Mouse (Mus musculus) T-helper 17 cell (primary cell): ENCODE results near the gene Hdc.

Source experiments
- in situ Hi-C, 2 experiments: fragments of 300-600 bp; cut with MboI, MseI; formaldehyde crosslinking; loops; 1 replicate in 1 of 2; 2 replicates in 1 of 2; pipeline ENCODE4 v1.15.1; 2025; ENCODE audit warnings: high pct_unique_total_duplicates in 2 of 2

Hdc gene

DNA sequence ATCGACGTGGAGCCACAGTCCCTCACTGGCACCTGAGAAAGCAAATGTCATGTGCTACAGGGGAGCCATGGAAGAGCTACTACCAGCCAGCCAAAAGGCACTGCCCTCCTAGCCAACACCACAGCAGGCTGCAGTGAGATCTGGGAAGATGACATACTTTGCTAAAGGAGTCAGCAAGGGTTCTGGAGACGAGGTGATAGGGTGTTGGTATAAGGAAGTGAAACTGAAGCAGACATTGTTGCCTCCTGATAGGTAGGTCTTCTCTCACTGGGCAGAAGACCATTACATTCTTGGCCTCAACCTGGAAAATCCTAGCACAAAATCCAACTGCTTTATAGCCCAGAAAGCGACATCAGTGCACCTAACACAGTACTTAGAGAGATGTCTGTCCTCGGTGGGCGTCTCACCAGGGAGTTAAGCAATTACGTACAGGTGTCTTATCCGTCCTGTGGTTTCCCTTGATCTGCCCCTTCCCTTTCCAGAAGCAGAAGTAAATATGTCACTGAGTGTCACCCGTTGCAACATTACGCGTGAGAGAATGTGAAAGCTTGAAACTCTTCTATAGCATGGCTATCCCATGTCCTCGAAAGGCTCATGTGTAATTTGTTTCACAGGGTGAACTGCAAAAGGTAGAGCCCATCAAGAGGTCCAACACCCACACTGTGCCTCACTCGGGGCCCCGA lies 17.0 kb downstream of the Hdc start:
- in situ Hi-C loops = no loop called here

DNA sequence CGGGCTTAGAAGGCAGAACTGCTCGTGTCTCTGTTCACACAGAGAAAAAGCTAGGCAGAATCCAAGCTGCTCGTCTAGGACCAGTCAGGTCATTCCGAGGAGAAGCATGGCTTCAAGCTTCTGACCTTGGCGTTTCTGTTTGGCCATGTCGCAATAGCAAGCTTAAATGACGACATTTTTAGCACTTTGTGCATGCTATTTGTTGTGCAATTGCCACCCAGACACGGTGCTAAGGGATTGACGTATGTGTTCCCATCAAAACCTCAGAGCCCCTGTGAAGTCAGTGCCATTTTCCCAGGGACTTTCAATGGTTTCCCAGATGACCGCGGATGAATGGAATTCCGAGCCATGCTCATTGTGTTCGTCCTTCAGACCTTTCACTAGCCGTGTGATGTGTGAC lies 18.6 kb downstream of the Hdc start:
- in situ Hi-C loops = no loop called here

DNA sequence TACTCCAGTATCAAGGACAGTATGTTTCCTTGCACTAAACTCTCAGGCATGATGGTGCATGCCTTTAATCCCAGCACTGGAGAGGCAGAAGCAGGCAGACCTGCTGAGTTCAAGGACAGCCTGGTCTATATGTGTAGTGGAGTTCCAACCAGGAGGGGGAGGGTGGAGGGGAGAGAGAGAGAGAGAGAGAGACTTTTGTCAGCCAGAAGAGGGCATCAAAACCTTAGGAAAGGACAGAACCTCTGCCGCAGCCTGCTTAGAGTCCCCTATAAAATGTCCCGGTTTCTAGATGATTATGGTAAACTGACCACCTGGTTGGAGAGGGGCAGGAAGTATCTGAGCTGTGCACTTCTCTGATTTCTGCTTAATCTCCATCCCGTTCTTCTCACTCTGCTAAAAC lies 20.1 kb downstream of the Hdc start:
- in situ Hi-C loops = loop anchor here (5.0 to 10.0 kb wide), 2 partner anchors 63 to 406 kb away; partner anchors contain the start of gene Ap4e1 (in 1 of the 2)

DNA sequence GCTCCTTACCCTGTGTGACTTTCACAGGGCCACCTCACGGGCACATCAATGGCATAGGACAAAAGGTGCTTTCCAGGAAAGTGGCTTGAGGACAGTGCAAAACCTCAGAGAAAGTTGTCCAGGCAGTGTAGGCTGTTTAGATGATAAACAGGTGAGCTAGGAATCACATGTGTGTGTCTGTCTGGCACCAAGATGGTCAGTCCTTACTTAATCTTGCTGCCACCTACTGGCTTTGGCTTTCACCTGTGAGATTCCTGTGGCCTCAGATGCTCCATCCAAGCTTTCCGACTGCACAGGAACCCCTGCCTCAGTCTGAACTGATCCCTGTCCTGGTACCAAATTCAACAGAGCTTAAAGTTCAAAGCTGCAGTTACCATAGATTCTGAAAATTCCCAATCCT lies 20.7 kb downstream of the Hdc start:
- in situ Hi-C loops = loop anchor here (5.0 to 10.0 kb wide), 2 partner anchors 64 to 406 kb away; partner anchors contain the start of gene Ap4e1 (in 1 of the 2)

DNA sequence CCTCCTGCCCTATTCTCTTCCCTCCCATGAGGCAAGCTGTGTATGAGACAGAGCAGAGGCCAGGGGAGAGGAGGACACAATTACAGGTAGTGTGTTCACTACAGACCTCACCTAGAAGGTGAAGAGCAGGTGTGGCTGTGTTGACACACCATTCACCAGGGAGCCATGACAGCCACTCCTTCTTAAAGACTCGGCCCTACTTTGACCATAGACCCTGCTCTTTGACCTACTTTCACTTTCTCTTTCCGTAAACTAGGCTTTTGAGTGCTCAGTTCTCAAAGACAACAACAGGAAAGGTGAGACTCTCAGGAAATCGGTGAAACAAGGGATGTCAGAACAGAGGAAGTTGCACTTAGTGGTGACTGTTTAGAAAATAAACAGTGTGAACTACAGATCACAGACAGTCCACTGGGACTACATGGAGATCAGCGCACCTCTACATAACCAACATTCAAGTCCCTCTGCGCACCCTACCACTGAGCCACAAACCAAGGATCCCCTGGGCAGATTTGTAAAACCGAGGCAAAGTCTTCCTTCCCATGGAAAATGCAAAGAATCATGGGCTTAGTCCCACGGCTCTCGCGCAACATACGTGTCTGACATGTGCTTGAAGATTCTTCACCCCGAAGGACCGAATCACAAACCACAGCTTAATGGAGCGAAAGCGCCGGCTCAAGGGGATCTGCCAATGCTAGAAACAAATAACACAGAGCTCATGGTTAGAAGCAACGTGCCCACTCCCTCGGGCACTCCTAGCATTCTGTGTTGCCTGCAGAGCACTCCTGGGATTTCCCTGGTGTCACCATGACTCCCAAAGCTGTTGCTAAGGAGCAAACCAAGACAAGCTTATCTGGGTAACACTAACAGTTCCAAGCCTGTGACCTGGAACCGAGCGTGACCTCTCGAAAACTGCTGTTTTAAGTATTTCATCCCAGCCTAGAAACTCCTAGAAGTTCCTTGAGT lies 21.5 kb downstream of the Hdc start:
- in situ Hi-C loops = loop anchor here (5.0 to 10.0 kb wide), 2 partner anchors 65 to 407 kb away; partner anchors contain the start of gene Ap4e1 (in 1 of the 2)

DNA sequence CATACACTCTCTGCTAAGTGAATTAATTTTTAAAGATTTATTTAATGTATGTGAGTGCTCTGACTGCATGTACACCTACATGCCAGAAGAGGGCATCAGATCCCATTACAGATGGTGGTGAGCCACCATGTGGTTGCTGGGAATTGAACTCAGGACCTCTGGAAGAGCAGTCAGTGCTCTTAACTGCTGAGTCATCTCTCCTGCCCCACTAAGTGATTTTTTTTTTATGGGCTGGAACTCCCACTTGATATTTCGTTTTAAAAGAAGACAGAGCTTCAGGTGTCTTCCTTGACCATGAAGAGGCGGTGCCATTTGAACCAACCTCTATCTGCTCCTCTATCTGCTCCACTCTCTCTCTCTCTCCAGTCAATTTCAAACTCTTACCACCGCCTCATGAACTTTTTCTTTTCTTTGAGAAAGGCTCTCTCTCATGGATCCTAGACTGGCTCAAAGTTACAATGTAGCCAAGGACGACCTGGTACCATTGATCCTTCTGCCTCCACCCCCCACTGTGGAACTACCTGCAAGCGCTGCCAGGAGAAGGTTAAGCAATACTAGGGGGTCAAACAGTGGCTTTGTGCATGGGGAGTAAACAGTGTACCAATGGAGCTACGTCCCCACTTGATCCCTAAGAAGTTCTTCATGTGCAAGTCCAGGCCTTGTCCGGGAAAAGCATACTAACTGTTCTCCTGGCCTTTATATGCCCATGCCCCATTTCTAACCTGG lies 22.6 kb downstream of the Hdc start:
- in situ Hi-C loops = loop anchor here (5.0 to 10.0 kb wide), 2 partner anchors 66 to 408 kb away; partner anchors contain the start of gene Ap4e1 (in 1 of the 2)

DNA sequence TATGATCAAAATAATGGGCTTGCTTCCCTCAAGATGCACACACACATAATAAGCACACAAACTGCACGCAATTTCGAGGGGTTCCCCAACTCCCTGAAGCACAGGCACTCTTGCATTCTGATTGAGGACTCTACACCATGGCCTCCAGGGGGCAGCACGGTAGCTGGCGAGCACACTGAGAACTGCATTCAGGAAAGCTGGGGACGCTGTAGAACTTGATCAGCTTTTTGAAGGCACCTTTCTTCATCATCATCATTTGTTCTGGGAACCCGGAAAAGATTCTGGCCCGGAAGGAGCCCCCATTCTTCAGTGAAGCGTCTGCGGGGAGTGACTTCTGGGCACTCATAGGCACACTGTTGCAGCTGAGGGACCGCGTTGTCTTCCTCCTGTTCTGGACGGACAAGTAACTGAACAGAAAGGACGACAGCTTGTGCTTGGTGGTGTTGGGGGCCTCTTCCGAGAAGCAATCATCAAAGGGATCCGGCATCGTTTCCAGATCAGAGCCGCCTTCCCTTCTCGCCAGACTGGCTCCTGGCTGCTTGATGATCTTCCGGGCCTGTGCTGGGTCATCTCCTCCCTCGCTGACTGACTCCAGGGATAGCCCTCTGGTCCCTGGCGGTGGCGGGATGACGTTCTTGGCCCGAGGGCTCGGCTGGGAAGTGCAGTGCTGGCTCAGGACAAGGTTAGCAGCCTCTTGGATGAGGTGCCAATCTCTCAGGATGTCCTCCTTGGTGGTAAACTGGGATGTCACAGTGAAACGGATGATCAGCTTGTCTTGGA lies 25.1 kb downstream of the Hdc start:
- in situ Hi-C loops = loop anchor here (5.0 to 10.0 kb wide), 2 partner anchors 411 to 413 kb away; partner anchors contain the start of gene Ap4e1 (in 2 of the 2)

DNA sequence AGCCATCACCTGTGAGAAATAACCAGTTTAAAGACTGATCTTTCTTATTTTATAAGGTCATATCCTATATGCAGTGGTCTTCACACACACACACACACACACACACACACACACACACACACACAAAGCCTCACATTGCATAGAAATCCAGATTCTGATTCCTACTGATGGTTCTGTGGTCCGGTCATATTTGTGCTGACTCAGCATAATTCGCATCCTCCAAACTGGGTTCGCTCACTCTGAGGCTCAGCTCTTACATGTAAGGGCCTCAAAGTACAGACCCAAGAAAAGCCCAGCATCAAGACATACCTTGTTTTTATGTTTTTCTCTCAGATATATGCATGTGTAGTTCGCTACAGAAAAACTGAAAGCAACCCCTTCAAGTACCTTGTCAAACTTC lies 27.8 kb downstream of the Hdc start:
- in situ Hi-C loops = loop anchor here (5.0 to 10.0 kb wide), 2 partner anchors 413 to 416 kb away; partner anchors contain the start of gene Ap4e1 (in 2 of the 2)

DNA sequence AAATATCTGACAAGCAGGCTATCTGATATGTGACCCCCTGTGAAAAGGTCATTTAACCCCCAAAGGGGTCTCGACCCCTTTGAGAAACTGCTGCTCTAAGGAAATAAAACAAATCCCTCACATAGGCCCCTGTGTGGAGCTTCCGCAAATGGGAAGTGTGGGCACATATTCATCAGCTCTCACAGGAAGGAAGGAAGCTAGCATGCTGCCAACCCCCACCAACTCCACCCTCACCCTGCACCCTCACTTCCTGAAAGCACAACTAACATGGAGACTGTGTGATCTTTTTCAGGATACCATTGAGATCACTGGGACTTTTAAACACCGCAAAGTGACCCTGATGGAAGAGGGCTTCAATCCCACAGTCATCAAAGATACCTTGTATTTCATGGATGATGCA lies 31.6 kb downstream of the Hdc start:
- in situ Hi-C loops = no loop called here

DNA sequence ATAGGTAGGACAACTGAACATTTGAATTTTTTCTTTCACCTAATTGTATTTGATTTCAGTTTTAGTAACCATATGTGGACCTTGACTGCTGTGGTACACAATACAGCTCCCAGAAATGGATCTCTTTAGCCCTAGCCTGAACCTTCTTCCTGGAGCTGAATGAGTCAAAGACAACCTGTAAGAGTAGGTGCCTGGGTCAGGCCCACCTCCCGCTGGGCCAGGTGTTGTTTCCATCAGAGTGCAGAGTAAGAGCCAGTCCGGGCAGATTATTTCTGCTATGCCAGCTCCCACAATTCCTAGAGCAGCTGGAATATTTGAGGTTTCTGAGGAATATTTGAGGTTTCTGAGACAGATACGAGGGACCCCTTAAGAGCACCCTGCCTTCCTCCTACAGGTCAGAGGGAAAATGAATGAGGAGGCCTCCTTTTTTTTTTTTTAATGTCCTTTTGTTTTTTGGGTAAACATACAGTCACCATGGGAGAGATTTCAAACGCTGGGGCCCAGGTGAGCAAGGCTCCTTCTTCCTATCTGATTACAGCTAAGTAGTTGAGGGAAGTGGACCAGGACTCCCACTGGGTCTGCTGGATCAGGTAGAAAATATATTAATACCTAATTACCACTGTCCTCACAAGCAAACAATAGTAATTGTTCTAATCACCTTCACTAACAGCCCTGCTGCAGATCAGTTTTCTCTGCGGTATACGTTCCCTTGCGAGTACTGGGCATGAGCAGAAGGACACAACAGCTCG lies 34.3 kb downstream of the Hdc start:
- in situ Hi-C loops = no loop called here

DNA sequence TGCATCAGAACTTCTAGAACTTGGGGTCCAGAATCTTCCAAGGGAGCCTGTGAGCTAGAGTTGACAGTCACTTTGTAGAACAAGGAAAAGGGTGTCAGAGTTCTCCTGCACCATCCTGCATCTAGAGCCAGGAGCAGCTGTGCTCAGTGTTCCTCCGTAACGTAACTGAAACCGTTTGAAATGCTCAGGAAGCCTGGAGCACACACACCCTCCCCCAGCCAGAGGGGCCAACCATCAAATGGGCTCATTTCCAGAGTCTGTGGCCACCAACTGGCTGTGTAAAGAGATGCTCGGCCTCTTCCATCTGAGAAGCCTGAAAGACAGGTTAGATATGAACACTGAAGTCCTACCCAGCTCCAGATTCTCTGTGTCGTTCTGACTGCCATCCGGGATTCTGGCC lies 35.1 kb downstream of the Hdc start:
- in situ Hi-C loops = no loop called here

DNA sequence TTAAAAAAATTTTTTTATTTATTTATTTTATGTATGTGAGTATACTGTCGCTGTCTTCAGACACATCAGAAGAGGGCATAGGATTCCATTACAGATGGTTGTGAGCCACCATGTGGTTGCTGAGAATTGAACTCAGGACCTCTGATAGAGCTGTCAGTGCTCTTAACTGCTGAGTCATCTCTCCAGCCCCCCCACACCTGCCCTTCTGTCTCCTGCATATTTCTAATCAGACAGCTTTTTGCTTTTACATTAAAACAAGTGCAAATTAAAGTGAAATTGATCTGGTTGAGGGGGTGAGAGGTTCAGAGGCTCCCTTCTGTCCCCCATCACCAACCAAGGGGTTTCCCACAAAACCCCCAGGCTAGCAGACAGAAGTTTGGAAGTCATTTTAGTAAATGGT lies 39.8 kb downstream of the Hdc start:
- in situ Hi-C loops = no loop called here

DNA sequence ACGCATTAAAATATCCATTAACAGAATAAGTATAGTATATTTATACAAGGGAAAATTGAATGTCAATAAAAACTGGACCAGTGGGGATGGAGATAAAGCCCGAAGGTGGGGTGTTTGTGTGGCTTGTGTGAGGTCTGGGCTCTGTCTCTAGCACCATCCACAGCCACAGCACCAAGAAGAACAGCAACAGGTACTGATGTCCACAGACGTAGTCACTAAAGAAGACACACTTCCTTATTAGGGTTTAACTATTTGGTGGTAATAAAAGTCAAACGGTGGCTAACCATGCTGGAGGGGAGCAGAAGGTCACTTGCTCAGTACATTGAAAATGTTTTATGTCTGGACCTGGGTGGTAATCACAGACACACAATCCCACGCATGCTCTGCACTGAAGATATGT lies 41.7 kb downstream of the Hdc start:
- in situ Hi-C loops = no loop called here

DNA sequence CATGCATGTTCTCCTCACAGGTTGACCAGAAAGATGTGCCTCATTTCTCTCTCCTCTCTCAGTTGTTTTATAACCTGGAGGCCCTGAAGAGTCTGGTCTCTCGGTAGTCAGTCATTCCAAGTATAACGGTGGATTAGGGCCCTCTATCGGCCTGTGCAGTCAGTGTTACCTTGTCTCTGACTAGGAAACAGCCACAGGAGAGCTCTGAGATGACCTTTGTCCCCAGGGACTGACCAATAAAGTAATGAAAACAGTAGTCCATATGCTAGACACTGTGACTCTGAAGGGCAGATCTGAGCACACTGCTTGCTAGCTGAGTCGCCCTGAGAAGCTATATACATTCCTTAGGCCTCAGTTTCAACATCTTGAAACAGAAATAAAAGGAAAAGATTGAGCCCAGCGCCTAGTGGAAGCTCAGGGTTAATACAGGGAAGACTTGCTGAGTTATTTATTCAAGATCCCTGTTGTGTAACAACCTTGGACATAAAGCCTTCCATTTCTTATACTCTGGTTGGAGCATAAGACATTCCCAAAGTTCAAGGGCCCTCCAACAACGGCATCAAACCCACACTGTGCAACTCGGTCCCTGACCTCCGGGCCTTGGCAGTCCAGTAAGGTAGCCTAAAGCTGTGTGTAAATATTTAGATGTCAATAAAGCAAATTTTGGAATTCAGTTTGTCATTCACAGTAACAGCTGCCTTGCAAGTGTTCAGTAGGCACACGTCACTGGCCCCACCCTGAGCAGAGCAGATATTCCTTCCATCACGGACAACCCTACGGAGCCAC lies 43.5 kb downstream of the Hdc start:
- in situ Hi-C loops = no loop called here

DNA sequence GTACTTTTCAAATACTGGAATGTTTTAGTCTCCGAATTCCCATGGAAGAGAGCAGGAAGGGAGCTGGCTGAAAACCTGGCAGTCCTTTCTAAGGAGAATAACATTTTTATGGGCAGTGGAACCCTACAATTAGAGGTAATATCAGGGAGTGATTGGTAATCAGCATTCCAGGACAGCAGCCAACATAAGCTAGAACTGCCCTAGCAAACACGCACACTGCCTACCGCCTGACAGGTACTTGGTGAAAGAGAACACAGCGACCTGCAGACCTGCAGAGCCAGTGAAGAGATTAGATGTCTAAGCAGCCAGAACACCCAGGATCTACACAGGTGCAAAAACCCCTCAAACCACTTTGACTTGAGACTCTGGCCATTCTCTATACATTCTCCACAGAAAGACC lies 46.4 kb downstream of the Hdc start:
- in situ Hi-C loops = no loop called here

DNA sequence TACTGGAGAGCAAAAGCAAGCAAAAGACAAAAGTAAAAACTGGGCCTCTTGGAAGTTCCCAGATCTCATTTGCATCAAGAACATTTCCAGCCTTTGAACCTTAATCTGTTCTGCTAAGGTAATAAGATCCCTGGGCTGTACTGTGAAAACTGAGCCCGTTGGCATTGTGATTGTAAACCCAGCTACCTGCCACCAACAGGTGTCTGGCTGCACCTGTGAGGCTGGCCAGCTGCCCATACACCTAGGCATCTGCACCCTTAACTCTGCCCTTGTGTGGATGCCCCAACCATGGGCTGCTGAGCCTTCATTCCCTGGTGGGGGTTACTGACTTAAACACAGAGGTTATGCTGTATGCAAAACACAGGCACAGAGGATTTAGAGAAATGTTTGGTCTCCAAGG lies 46.9 kb downstream of the Hdc start:
- in situ Hi-C loops = no loop called here

DNA sequence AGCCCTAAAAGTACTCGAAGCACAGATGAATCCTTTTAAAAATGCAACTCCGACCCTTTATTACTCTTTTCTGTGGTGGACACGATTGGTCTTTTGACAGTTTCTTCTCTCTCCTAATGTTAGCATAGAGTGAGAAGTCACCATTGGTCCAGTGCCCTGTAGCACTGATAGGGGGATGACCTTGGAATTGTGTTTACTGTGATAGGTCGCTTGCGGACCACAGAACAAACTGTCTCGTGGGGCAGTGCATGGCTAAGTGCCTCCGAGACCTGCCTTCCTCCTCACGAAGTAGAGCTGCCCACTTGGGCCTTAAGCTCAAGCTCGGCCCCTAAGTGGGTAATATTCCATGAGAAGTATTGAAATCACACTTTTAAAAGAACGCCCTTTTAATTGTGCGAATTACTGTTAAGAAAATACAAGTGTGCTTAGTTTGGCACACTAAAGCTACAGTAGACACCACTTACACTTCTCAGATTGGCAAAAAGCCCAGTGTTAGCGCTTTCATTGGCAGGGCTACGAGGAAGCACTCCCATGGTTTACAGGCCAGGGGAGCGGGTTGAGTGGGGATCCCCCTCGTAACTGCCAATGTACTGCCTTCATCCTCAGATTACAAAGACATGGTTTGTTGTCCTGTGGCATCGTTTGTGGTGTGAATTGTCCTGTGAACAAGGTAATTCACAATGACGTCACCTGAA lies 55.5 kb downstream of the Hdc start:
- in situ Hi-C loops = no loop called here

DNA sequence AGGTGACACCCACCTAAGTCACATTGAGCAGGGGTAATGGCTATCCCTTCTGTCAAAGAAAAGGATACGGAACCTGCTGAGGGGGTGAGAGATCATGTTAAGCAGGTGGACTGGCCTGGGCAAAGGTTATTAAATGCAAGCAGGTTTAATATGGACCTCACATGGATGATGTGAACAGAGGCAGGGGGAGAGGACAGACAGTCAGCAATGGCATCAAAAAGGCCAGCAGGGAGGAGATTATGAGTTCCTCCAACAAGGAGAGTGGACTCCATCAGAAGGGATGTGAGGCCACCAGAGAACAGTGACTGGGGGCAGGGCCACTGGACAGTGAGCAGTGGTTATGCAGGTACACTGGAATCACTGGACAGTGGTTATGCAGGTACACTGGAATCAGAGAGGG lies 59.0 kb downstream of the Hdc start:
- in situ Hi-C loops = no loop called here

DNA sequence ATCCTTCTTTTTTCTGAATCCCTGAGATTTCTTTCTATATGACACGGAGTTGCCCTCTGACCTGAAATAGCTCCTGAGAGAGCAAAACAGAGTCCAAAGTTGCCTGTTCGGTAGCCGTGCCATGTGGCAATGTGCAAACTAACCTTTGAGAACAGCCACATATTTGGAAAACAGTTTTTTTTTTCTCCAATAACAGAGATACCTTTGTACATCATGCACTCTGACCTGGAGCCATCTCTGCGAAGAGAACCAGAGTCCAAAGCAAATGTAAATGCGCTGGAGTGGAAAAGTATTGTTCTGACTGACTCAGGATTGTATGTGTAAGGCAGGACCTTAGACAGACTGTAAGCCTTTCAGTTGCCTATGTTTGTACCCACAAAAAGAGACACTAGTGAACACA lies 63.6 kb downstream of the Hdc start:
- in situ Hi-C loops = no loop called here
